Mouse (Mus musculus) left cerebral cortex, postnatal 14 days (tissue): ENCODE measurements around the gene Men1. TPM values are rescaled to one million over a fixed set of nuclear protein-coding genes. Genes with fewer than 3 reads are reported as not detected.

Experiments used
- DNase-seq, 2 experiments: peaks; one replicate each; pipeline ENCODE4 v3.0.0; 2021 to 2022; ENCODE audit warnings: low spot score in 2 of 2, mixed read lengths in 1 of 2
- intact Hi-C: fragments of 180-260 bp; cut with DNase I; formaldehyde crosslinking; loops from one replicate; pipeline ENCODE4 v1.15.1; 2025
- total RNA-seq, 2 experiments: library from RNA; stranded (reverse); gene quantifications; 2 replicates each; pipeline ENCODE4 v1.2.3; 2021

Gene Men1
- total RNA-seq, 2 experiments from 2014 or later, result 64.9 to 70.7 TPM

GRCm38 (mm10) chr19:6349215-6349983 is 14.6 kb downstream of the Men1 start:
- intact Hi-C loops, result no loop called here
- DNase-seq, result no peak

GRCm38 (mm10) chr19:6351431-6352106 is 16.8 kb downstream of the Men1 start:
- no peak for DNase-seq
- intact Hi-C loops, result no loop called here

GRCm38 (mm10) chr19:6352107-6352505 is 17.3 kb downstream of the Men1 start:
- no peak for DNase-seq
- intact Hi-C loops, result no loop called here

- intact Hi-C loops, result no loop called here
- no peak for DNase-seq
Observed at GRCm38 (mm10) chr19:6354030-6354429, 19.3 kb downstream of the Men1 start.

GRCm38 (mm10) chr19:6361291-6361690 is 26.5 kb downstream of the Men1 start:
- intact Hi-C loops, result no loop called here
- DNase-seq, result no peak

GRCm38 (mm10) chr19:6363091-6363410 is 28.3 kb downstream of the Men1 start:
- DNase-seq, result no peak
- intact Hi-C loops, result no loop called here

- intact Hi-C loops, result no loop called here
- peak; percentile 99 to 100 for DNase-seq
Observed at GRCm38 (mm10) chr19:6363411-6364240, 28.8 kb downstream of the Men1 start, which contains the start of gene Sf1. Gene Sf1 (plus strand): TSS chr19:6363690.

GRCm38 (mm10) chr19:6364317-6364725 is 29.5 kb downstream of the Men1 start:
- DNase-seq, result peak; percentile 90 to 92
- intact Hi-C loops, result no loop called here

- intact Hi-C loops, result no loop called here
- DNase-seq, result no peak
Observed at GRCm38 (mm10) chr19:6364842-6365241, 30.1 kb downstream of the Men1 start.

GRCm38 (mm10) chr19:6370175-6370574 is 35.4 kb downstream of the Men1 start:
- DNase-seq, result no peak
- intact Hi-C loops, result no loop called here

- intact Hi-C loops, result no loop called here
- no peak for DNase-seq
Observed at GRCm38 (mm10) chr19:6372433-6372832, 37.7 kb downstream of the Men1 start.

GRCm38 (mm10) chr19:6373539-6374400 is 39.0 kb downstream of the Men1 start:
- intact Hi-C loops, result no loop called here
- peak; percentile 86 to 87 for DNase-seq

- DNase-seq, result no peak
- intact Hi-C loops, result no loop called here
Observed at GRCm38 (mm10) chr19:6374571-6374970, 39.8 kb downstream of the Men1 start.

GRCm38 (mm10) chr19:6375423-6376254 is 40.9 kb downstream of the Men1 start:
- intact Hi-C loops, result no loop called here
- DNase-seq, result no peak

- DNase-seq, result peak; percentile 56 to 69
- intact Hi-C loops, result no loop called here
Observed at GRCm38 (mm10) chr19:6376255-6376564, 41.4 kb downstream of the Men1 start.

- no peak for DNase-seq
- intact Hi-C loops, result no loop called here
Observed at GRCm38 (mm10) chr19:6376643-6377042, 41.9 kb downstream of the Men1 start.

GRCm38 (mm10) chr19:6377327-6378040 is 42.7 kb downstream of the Men1 start:
- intact Hi-C loops, result no loop called here
- DNase-seq, result no peak
